Mouse (Mus musculus) Muller cell, postnatal 12 days (primary cell): Measurements from ENCODE around the gene B4galt1.
"Not testable (repeated sequence)": the region's sequence is repeated elsewhere in the genome, so short reads cannot be mapped to it uniquely, and the experiment has no call there.

ENCODE experiments used
- DNase-seq: peaks from one replicate; pipeline ENCODE4 v3.0.0-alpha.2; 2015; ENCODE audit errors: inconsistent ontology term

B4galt1 gene

GRCm38 (mm10) chr4:40819151-40819550 lies 34.7 kb downstream of the B4galt1 start:
- no peak for DNase-seq

GRCm38 (mm10) chr4:40818421-40818820 lies 35.4 kb downstream of the B4galt1 start:
- no peak for DNase-seq

- DNase-seq, result no peak
Observed at GRCm38 (mm10) chr4:40817936-40818335, 35.9 kb downstream of the B4galt1 start.

- DNase-seq, result no peak
Observed at GRCm38 (mm10) chr4:40815775-40816372, 37.9 kb downstream of the B4galt1 start.

GRCm38 (mm10) chr4:40815120-40815519 lies 38.7 kb downstream of the B4galt1 start:
- no peak for DNase-seq

- DNase-seq, result no peak
Observed at GRCm38 (mm10) chr4:40814359-40814758, 39.4 kb downstream of the B4galt1 start.

- DNase-seq, result no peak
Observed at GRCm38 (mm10) chr4:40812891-40813290, 40.9 kb downstream of the B4galt1 start.

- DNase-seq, result no peak
Observed at GRCm38 (mm10) chr4:40810481-40810880, 43.3 kb downstream of the B4galt1 start.

- no peak for DNase-seq
Observed at GRCm38 (mm10) chr4:40807382-40807781, 46.4 kb downstream of the B4galt1 start.

GRCm38 (mm10) chr4:40805401-40805800 lies 48.4 kb downstream of the B4galt1 start:
- no peak for DNase-seq

- no peak for DNase-seq
Observed at GRCm38 (mm10) chr4:40802787-40803186, 51.0 kb downstream of the B4galt1 start.

- DNase-seq, result no peak
Observed at GRCm38 (mm10) chr4:40801908-40802307, 51.9 kb downstream of the B4galt1 start.

- no peak for DNase-seq
Observed at GRCm38 (mm10) chr4:40800873-40801272, 52.9 kb downstream of the B4galt1 start.

- DNase-seq, result not testable (repeated sequence)
Observed at GRCm38 (mm10) chr4:40798833-40799555, 54.8 kb downstream of the B4galt1 start.

GRCm38 (mm10) chr4:40795761-40796160 lies 58.0 kb downstream of the B4galt1 start:
- no peak for DNase-seq

- DNase-seq, result no peak
Observed at GRCm38 (mm10) chr4:40794320-40794719, 59.5 kb downstream of the B4galt1 start.

GRCm38 (mm10) chr4:40791176-40791575 lies 62.6 kb downstream of the B4galt1 start:
- DNase-seq, result no peak

- DNase-seq, result no peak
Observed at GRCm38 (mm10) chr4:40786578-40786977, 67.2 kb downstream of the B4galt1 start.

- DNase-seq, result no peak
Observed at GRCm38 (mm10) chr4:40785620-40786166, 68.1 kb downstream of the B4galt1 start.

- DNase-seq, result no peak
Observed at GRCm38 (mm10) chr4:40784556-40785169, 69.1 kb downstream of the B4galt1 start.

GRCm38 (mm10) chr4:40783049-40783448 lies 70.8 kb downstream of the B4galt1 start:
- DNase-seq, result no peak

- DNase-seq, result no peak
Observed at GRCm38 (mm10) chr4:40781797-40782495, 71.9 kb downstream of the B4galt1 start.
